Mouse (Mus musculus): ENCODE measurements around the gene Adamtsl1. TPM values are rescaled to one million over a fixed set of nuclear protein-coding genes. Genes with fewer than 3 reads are reported as not detected.

Adamtsl1 gene
- polyA plus RNA-seq, 1 experiment from 2014 or later, result 14.2 TPM

GRCm38 (mm10) chr4:85585426-85585825 lies 71.5 kb downstream of the Adamtsl1 start:
- DNase-seq (no peak), ATAC-seq (ENCODE audit: insufficient read depth) (no peak)
- Histone ChIP-seq H3K4me1 (ENCODE audit: insufficient read depth) (no peaks in the 10 kb centered on the region), H3K9ac (no peak overlapping the region), H3K36me3 (ENCODE audit: insufficient read depth) (no peaks in the 10 kb centered on the region), H3K4me2 (no peak overlapping the region), H3K9me3 (ENCODE audit: low read depth, low read length) (no peaks in the 10 kb centered on the region), H3K27ac (ENCODE audit: low read depth) (no peak overlapping the region), H3K27me3 (ENCODE audit: insufficient read depth, low read length) (no peaks in the 10 kb centered on the region), H3K4me3 (ENCODE audit: low read depth, low read length) (no peak overlapping the region)
- no peak for TF ChIP-seq CTCF (IDR thresholded peaks at IDR 0.05; ENCODE audit: low read depth)
- 90% methylated on average over 2 of the region's 2 CpGs for WGBS

- DNase-seq (peak; percentile 30), ATAC-seq (ENCODE audit: insufficient read depth) (peak; percentile 65)
- H3K9ac ChIP-seq, result no peak overlapping the region
- TF ChIP-seq CTCF (IDR thresholded peaks at IDR 0.05; ENCODE audit: low read depth), result no peak
- no peak overlapping the region for H3K4me3 ChIP-seq (ENCODE audit: low read depth, low read length)
- no peaks in the 10 kb centered on the region for H3K36me3 ChIP-seq (ENCODE audit: insufficient read depth)
- H3K9me3 ChIP-seq (ENCODE audit: low read depth, low read length), result no peaks in the 10 kb centered on the region
- no peaks in the 10 kb centered on the region for H3K4me1 ChIP-seq (ENCODE audit: insufficient read depth)
- H3K27me3 ChIP-seq (ENCODE audit: insufficient read depth, low read length), result no peaks in the 10 kb centered on the region
- 53% methylated on average over 4 of the region's 4 CpGs for WGBS
- H3K4me2 ChIP-seq, result no peak overlapping the region
- H3K27ac ChIP-seq (ENCODE audit: low read depth), result no peak overlapping the region
These were observed 75.0 kb downstream of the Adamtsl1 start for GRCm38 (mm10) chr4:85588928-85589327.

- DNase-seq (peak; percentile 22), ATAC-seq (ENCODE audit: insufficient read depth) (no peak)
- H3K4me2 ChIP-seq, result no peak overlapping the region
- H3K36me3 ChIP-seq (ENCODE audit: insufficient read depth), result no peaks in the 10 kb centered on the region
- H3K9ac ChIP-seq, result no peak overlapping the region
- H3K4me1 ChIP-seq (ENCODE audit: insufficient read depth), result no peaks in the 10 kb centered on the region
- H3K27me3 ChIP-seq (ENCODE audit: insufficient read depth, low read length), result no peaks in the 10 kb centered on the region
- H3K9me3 ChIP-seq (ENCODE audit: low read depth, low read length), result no peaks in the 10 kb centered on the region
- TF ChIP-seq CTCF (IDR thresholded peaks at IDR 0.05; ENCODE audit: low read depth), result no peak
- no peak overlapping the region for H3K27ac ChIP-seq (ENCODE audit: low read depth)
- no peak overlapping the region for H3K4me3 ChIP-seq (ENCODE audit: low read depth, low read length)
- 71% methylated on average over 7 of the region's 7 CpGs for whole genome bisulfite sequencing
These were observed 77.1 kb downstream of the Adamtsl1 start for GRCm38 (mm10) chr4:85591037-85591436.

- ATAC-seq (ENCODE audit: insufficient read depth) (no peak), DNase-seq (no peak)
- Histone ChIP-seq H3K4me3 (ENCODE audit: low read depth, low read length) (no peak overlapping the region), H3K4me1 (ENCODE audit: insufficient read depth) (no peaks in the 10 kb centered on the region), H3K27me3 (ENCODE audit: insufficient read depth, low read length) (no peaks in the 10 kb centered on the region), H3K27ac (ENCODE audit: low read depth) (no peak overlapping the region), H3K4me2 (no peak overlapping the region), H3K36me3 (ENCODE audit: insufficient read depth) (no peaks in the 10 kb centered on the region), H3K9ac (no peak overlapping the region), H3K9me3 (ENCODE audit: low read depth, low read length) (no peaks in the 10 kb centered on the region)
- TF ChIP-seq CTCF (IDR thresholded peaks at IDR 0.05; ENCODE audit: low read depth), result no peak
These were observed 80.2 kb downstream of the Adamtsl1 start for GRCm38 (mm10) chr4:85594159-85594558.

GRCm38 (mm10) chr4:85613331-85613730 lies 99.4 kb downstream of the Adamtsl1 start:
- H3K9ac ChIP-seq, result no peak overlapping the region
- no peaks in the 10 kb centered on the region for H3K4me1 ChIP-seq (ENCODE audit: insufficient read depth)
- no peaks in the 10 kb centered on the region for H3K9me3 ChIP-seq (ENCODE audit: low read depth, low read length)
- H3K27ac ChIP-seq (ENCODE audit: low read depth), result no peak overlapping the region
- no peak overlapping the region for H3K4me3 ChIP-seq (ENCODE audit: low read depth, low read length)
- no peaks in the 10 kb centered on the region for H3K36me3 ChIP-seq (ENCODE audit: insufficient read depth)
- ATAC-seq (ENCODE audit: insufficient read depth) (no peak), DNase-seq (no peak)
- WGBS, result 82% methylated on average over 3 of the region's 3 CpGs
- H3K27me3 ChIP-seq (ENCODE audit: insufficient read depth, low read length), result no peaks in the 10 kb centered on the region
- no peak for TF ChIP-seq CTCF (IDR thresholded peaks at IDR 0.05; ENCODE audit: low read depth)
- no peak overlapping the region for H3K4me2 ChIP-seq

- ATAC-seq (ENCODE audit: insufficient read depth) (no peak), DNase-seq (no peak)
- 85% methylated on average over 5 of the region's 5 CpGs for WGBS
- no peak overlapping the region for H3K4me3 ChIP-seq (ENCODE audit: low read depth, low read length)
- H3K27ac ChIP-seq (ENCODE audit: low read depth), result no peak overlapping the region
- H3K36me3 ChIP-seq (ENCODE audit: insufficient read depth), result no peaks in the 10 kb centered on the region
- no peak overlapping the region for H3K9ac ChIP-seq
- H3K27me3 ChIP-seq (ENCODE audit: insufficient read depth, low read length), result no peaks in the 10 kb centered on the region
- no peak overlapping the region for H3K4me2 ChIP-seq
- H3K9me3 ChIP-seq (ENCODE audit: low read depth, low read length), result 0 out of 2 replicates have a peak, but pooled peaks cover 3% of the 10 kb centered on the region
- no peak for TF ChIP-seq CTCF (IDR thresholded peaks at IDR 0.05; ENCODE audit: low read depth)
- H3K4me1 ChIP-seq (ENCODE audit: insufficient read depth), result no peaks in the 10 kb centered on the region
These were observed 104.8 kb downstream of the Adamtsl1 start for GRCm38 (mm10) chr4:85618746-85619145.

- H3K27ac ChIP-seq (ENCODE audit: low read depth), result no peak overlapping the region
- 78% methylated on average over 3 of the region's 3 CpGs for WGBS
- no peaks in the 10 kb centered on the region for H3K36me3 ChIP-seq (ENCODE audit: insufficient read depth)
- H3K4me1 ChIP-seq (ENCODE audit: insufficient read depth), result no peaks in the 10 kb centered on the region
- ATAC-seq (ENCODE audit: insufficient read depth) (no peak), DNase-seq (peak; percentile 8)
- TF ChIP-seq CTCF (IDR thresholded peaks at IDR 0.05; ENCODE audit: low read depth), result no peak
- 0 out of 2 replicates have a peak, but pooled peaks cover 3% of the 10 kb centered on the region for H3K9me3 ChIP-seq (ENCODE audit: low read depth, low read length)
- H3K27me3 ChIP-seq (ENCODE audit: insufficient read depth, low read length), result no peaks in the 10 kb centered on the region
- no peak overlapping the region for H3K9ac ChIP-seq
- H3K4me3 ChIP-seq (ENCODE audit: low read depth, low read length), result no peak overlapping the region
- no peak overlapping the region for H3K4me2 ChIP-seq
These were observed 105.3 kb downstream of the Adamtsl1 start for GRCm38 (mm10) chr4:85619261-85619660.

- DNase-seq (peak; percentile 8), ATAC-seq (ENCODE audit: insufficient read depth) (no peak)
- Histone ChIP-seq H3K27me3 (ENCODE audit: insufficient read depth, low read length) (no peaks in the 10 kb centered on the region), H3K4me2 (peak overlapping the region; percentile 2; the same call in 1 of the 2 replicates), H3K9ac (no peak overlapping the region), H3K36me3 (ENCODE audit: insufficient read depth) (no peaks in the 10 kb centered on the region), H3K4me3 (ENCODE audit: low read depth, low read length) (no peak overlapping the region), H3K9me3 (ENCODE audit: low read depth, low read length) (no peaks in the 10 kb centered on the region), H3K4me1 (ENCODE audit: insufficient read depth) (no peaks in the 10 kb centered on the region), H3K27ac (ENCODE audit: low read depth) (no peak overlapping the region)
- TF ChIP-seq CTCF (IDR thresholded peaks at IDR 0.05; ENCODE audit: low read depth), result no peak
- 43% methylated on average over 7 of the region's 7 CpGs for WGBS
These were observed 115.4 kb downstream of the Adamtsl1 start for GRCm38 (mm10) chr4:85629381-85629780.
